In genomic region chr5:115002781-115003180, GRCm38 (mm10) we compare ENCODE assay signal across 37 mouse cellular contexts. TPM values are rescaled to one million over a fixed set of nuclear protein-coding genes. Genes with fewer than 3 reads are reported as not detected.
DNase-seq lines count a peak whose midpoint lies in the region; ATAC-seq and TF ChIP-seq lines count a peak whose summit lies in the region.
"Had no signal": no experiment of that assay in that cellular context is flagged by ENCODE, and none has a peak within 500 bp of the region (broad histone marks: within the 10 kb centered on the region; RNA-seq: fewer than 3 reads in every experiment).

No protein-coding gene starts in this region.

- no peaks in the 10 kb centered on the region for H3K36me3 ChIP-seq in liver, embryonic 12.5 days
- H3K36me3 ChIP-seq in liver, postnatal 0 days (replicated peaks; ENCODE audit: insufficient read depth, low read length) = no peaks in the 10 kb centered on the region
- no peaks in the 10 kb centered on the region for H3K36me3 ChIP-seq in stomach, embryonic 16.5 days (ENCODE audit: control insufficient read depth, insufficient read depth, low read length)
- H3K36me3 ChIP-seq: heart, embryonic 10.5 days; hindbrain, embryonic 13.5 days; limb, embryonic 13.5 days; midbrain, embryonic 13.5 days had no signal

- no peak for TF ChIP-seq CTCF in liver, postnatal 0 days (IDR thresholded peaks at IDR 0.05; ENCODE audit: low read depth)

- no peak overlapping the region for H3K4me2 ChIP-seq in liver, embryonic 12.5 days
- H3K4me2 ChIP-seq in liver, postnatal 0 days (ENCODE audit: low read depth, low read length) = no peak overlapping the region
- H3K4me2 ChIP-seq in stomach, embryonic 16.5 days (ENCODE audit: low read depth, low read length) = no peak overlapping the region
- H3K4me2 ChIP-seq: forebrain, embryonic 13.5 days; hindbrain, embryonic 13.5 days; limb, embryonic 13.5 days; lung, embryonic 14.5 days; midbrain, embryonic 13.5 days had no signal

- no peak for TF ChIP-seq EP300 in liver, postnatal 0 days (IDR thresholded peaks at IDR 0.05; ENCODE audit: low read depth)

- H3K4me3 ChIP-seq in liver, embryonic 12.5 days = no peak overlapping the region
- no peak overlapping the region for H3K4me3 ChIP-seq in liver, postnatal 0 days (ENCODE audit: low read depth, low read length)
- H3K4me3 ChIP-seq in stomach, embryonic 16.5 days (replicated peaks; ENCODE audit: low read length) = no peak overlapping the region
- H3K4me3 ChIP-seq: erythroblast, embryonic 14.5 days; forebrain, embryonic 13.5 days; heart, embryonic 10.5 days; hindbrain, embryonic 13.5 days; layer of hippocampus, adult 2 months; limb, embryonic 13.5 days; midbrain, embryonic 13.5 days had no signal

- DNase-seq in gastrocnemius, adult 8-10 months (ENCODE audit: low spot score in 2 of 2) = peak; percentile 36 to 60
- DNase-seq in gastrocnemius, postnatal 10 days = no peak
- DNase-seq in liver, postnatal 0 days = no peak
- DNase-seq in lung, postnatal 25 days (ENCODE audit: low spot score) = no peak
- DNase-seq: adrenal gland, adult 2 months; adrenal gland, postnatal 36 days; B cell, adult 2 months; cerebellum, adult 18-20 months; cerebellum, postnatal 10 days; heart, postnatal 4 days; kidney, adult 11 months; lung, embryonic 14.5 days; lung, postnatal 14 days; retina, postnatal 1 day; right cerebral cortex, postnatal 14 days; spleen, adult 18-20 months; thymus, adult 2 months; thymus, postnatal 36 days had no signal

- H3K9ac ChIP-seq in liver, embryonic 12.5 days = peak overlapping the region; percentile 3; the same call in 1 of the 2 replicates
- H3K9ac ChIP-seq in liver, postnatal 0 days (replicated peaks) = no peak overlapping the region
- no peak overlapping the region for H3K9ac ChIP-seq in stomach, embryonic 16.5 days (ENCODE audit: low read length)
- H3K9ac ChIP-seq: forebrain, embryonic 13.5 days; hindbrain, embryonic 13.5 days; limb, embryonic 13.5 days; liver, embryonic 14.5 days; lung, embryonic 14.5 days; midbrain, embryonic 13.5 days had no signal

- WGBS in liver, embryonic 12.5 days (ENCODE audit: insufficient replicate concordance) = 46% methylated on average over 6 of the region's 6 CpGs
- 43% methylated on average over 6 of the region's 6 CpGs for WGBS in liver, postnatal 0 days (ENCODE audit: insufficient replicate concordance)
- 43% methylated on average over 6 of the region's 6 CpGs for WGBS in stomach, embryonic 16.5 days

- H3K9me3 ChIP-seq in liver, embryonic 12.5 days (replicated peaks) = no peaks in the 10 kb centered on the region
- H3K9me3 ChIP-seq in liver, postnatal 0 days (ENCODE audit: low read length) = no peaks in the 10 kb centered on the region
- H3K9me3 ChIP-seq in stomach, embryonic 16.5 days (replicated peaks; ENCODE audit: control insufficient read depth, low read length) = no peaks in the 10 kb centered on the region
- H3K9me3 ChIP-seq: forebrain, embryonic 13.5 days; heart, embryonic 10.5 days; hindbrain, embryonic 13.5 days; limb, embryonic 13.5 days; midbrain, embryonic 13.5 days had no signal

- ATAC-seq in liver, embryonic 12.5 days = no peak
- no peak for ATAC-seq in liver, postnatal 0 days
- peak; percentile 18; the same call in 1 of the 2 replicates for ATAC-seq in common myeloid progenitor, adult 5-6 weeks (replicated peaks; ENCODE audit: low read depth, poor library complexity, severe bottlenecking)
- no peak for ATAC-seq in stomach, embryonic 16.5 days (ENCODE audit: insufficient read depth, low FRiP score)
- ATAC-seq: activated CD4-positive, CD25-positive, alpha-beta regulatory T cell, adult 4 months; forebrain, embryonic 13.5 days; midbrain, embryonic 13.5 days had no signal

- H3K27ac ChIP-seq in liver, embryonic 12.5 days = no peak overlapping the region
- H3K27ac ChIP-seq in liver, postnatal 0 days (ENCODE audit: low read depth) = no peak overlapping the region
- H3K27ac ChIP-seq in stomach, embryonic 16.5 days (ENCODE audit: low read length) = peak overlapping the region; percentile 1; the same call in 1 of the 2 replicates
- H3K27ac ChIP-seq: forebrain, embryonic 13.5 days; heart, embryonic 10.5 days; hindbrain, embryonic 13.5 days; layer of hippocampus, adult 2 months; limb, embryonic 13.5 days; liver, embryonic 14.5 days; midbrain, embryonic 13.5 days had no signal

- H3K4me1 ChIP-seq in liver, embryonic 12.5 days = peaks cover 12% of the 10 kb centered on the region
- peaks cover 4% of the 10 kb centered on the region; the same call in 1 of the 2 replicates for H3K4me1 ChIP-seq in liver, postnatal 0 days (ENCODE audit: insufficient read depth)
- peaks cover 8% of the 10 kb centered on the region; the same call in 1 of the 2 replicates for H3K4me1 ChIP-seq in stomach, embryonic 16.5 days (ENCODE audit: control insufficient read depth, insufficient read depth, low read length)
- H3K4me1 ChIP-seq: forebrain, embryonic 13.5 days; hindbrain, embryonic 13.5 days; limb, embryonic 13.5 days; midbrain, embryonic 13.5 days had no signal

- H3K27me3 ChIP-seq in liver, embryonic 12.5 days (replicated peaks) = peaks cover 33% of the 10 kb centered on the region
- H3K27me3 ChIP-seq in liver, postnatal 0 days (ENCODE audit: insufficient read depth, low read length) = no peaks in the 10 kb centered on the region
- no peaks in the 10 kb centered on the region for H3K27me3 ChIP-seq in stomach, embryonic 16.5 days (ENCODE audit: control insufficient read depth, insufficient read depth, low read length)
- H3K27me3 ChIP-seq: forebrain, embryonic 13.5 days; hindbrain, embryonic 13.5 days; midbrain, embryonic 13.5 days had no signal

RNA-seq across cellular contexts. Expression of gene Sppl3, which starts 8.2 kb away (rescaled TPM):
- total RNA-seq in gastrocnemius, adult 8-10 months (2022) = 10 to 100 TPM; 18.2 to 20.9 (median 20.0) TPM
- total RNA-seq in gastrocnemius, postnatal 10 days (2021) = 10 to 100 TPM; 39.9 to 44.5 TPM
- 19.3 and 23.7 TPM in 2 replicates for polyA plus RNA-seq in liver, embryonic 12.5 days (2016; fragmentation: Nextera tagmentation; extraction: Ambion mirVana)
- 9.2 and 11.5 TPM in 2 replicates for polyA plus RNA-seq in liver, postnatal 0 days (2015; fragmentation: Nextera tagmentation; extraction: Ambion mirVana)
- 30.9 and 34.4 TPM in 2 replicates for total RNA-seq in common myeloid progenitor, adult 5-6 weeks (2017)
- 9.6 and 10.6 TPM in 2 replicates for polyA plus RNA-seq in stomach, embryonic 16.5 days (2015; fragmentation: Nextera tagmentation; extraction: Ambion mirVana)

RNA-seq across cellular contexts. Expression of gene Hnf1a, which starts 31.9 kb away (rescaled TPM):
- not detected for total RNA-seq in gastrocnemius, adult 8-10 months (2022)
- total RNA-seq in gastrocnemius, postnatal 10 days (2021) = not detected
- polyA plus RNA-seq in liver, embryonic 12.5 days (2016; fragmentation: Nextera tagmentation; extraction: Ambion mirVana) = 3.8 and 3.9 TPM in 2 replicates
- 5.6 and 7.0 TPM in 2 replicates for polyA plus RNA-seq in liver, postnatal 0 days (2015; fragmentation: Nextera tagmentation; extraction: Ambion mirVana)
- not detected in 2 replicates for total RNA-seq in common myeloid progenitor, adult 5-6 weeks (2017)
- 8.7 and 9.8 TPM in 2 replicates for polyA plus RNA-seq in stomach, embryonic 16.5 days (2015; fragmentation: Nextera tagmentation; extraction: Ambion mirVana)
- total RNA-seq: heart, postnatal 4 days; layer of hippocampus, adult 2 months; layer of hippocampus, postnatal 14 days; left cerebral cortex, adult 8-10 months; left cerebral cortex, postnatal 36 days; megakaryocyte progenitor cell, adult 5-6 weeks; monocyte, adult 5-6 weeks had no signal
- polyA plus RNA-seq: brain, embryonic 14.5 days; cortical plate, adult 2 months; hindbrain, embryonic 13.5 days; limb, embryonic 13.5 days; lung, embryonic 14.5 days; midbrain, embryonic 13.5 days had no signal

Comparison
In these comparisons a context has a peak if more than half of its experiments do, and no peak if none do; other contexts are left out.
1. DNase-seq: peak in gastrocnemius, adult 8-10 months (2 of 2); none in gastrocnemius, postnatal 10 days (single experiment), liver, postnatal 0 days (single experiment) and lung, postnatal 25 days (single experiment).